Comparison of ENCODE assay signal across 13 mouse cellular contexts in the genomic region with DNA sequence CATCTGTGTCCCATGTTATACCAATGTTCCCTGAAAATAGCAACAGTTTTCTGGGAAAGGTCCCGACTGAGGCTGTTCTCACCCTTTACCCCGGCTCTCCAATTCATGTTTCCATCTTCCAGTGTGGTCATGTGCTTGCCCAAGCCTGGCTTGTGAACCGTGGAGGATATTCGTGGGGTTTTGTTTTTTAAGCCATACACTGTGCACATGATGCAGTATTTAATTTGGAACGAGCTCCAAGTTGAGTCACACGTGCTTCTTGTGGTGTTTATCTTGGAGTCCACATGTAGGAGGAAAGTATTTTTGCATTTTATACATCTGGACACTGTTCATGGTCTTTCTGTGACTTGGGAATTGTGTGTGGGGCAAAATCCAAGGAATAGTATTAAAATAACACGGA. TPM values are rescaled to one million over a fixed set of nuclear protein-coding genes. Genes with fewer than 3 reads are reported as not detected.
A peak's percentile ranks its signal among the peaks of the same experiment; 100 is the strongest.
DNase-seq lines count a peak whose midpoint lies in the region; ATAC-seq and TF ChIP-seq lines count a peak whose summit lies in the region.
"Had no signal": no experiment of that assay in that cellular context is flagged by ENCODE, and none has a peak within 500 bp of the region (broad histone marks: within the 10 kb centered on the region; RNA-seq: fewer than 3 reads in every experiment).

No protein-coding gene starts in this region.

- H3K4me2 ChIP-seq in heart, embryonic 14.5 days (ENCODE audit: low read length): no peak overlapping the region
- H3K4me2 ChIP-seq in kidney, embryonic 15.5 days: no peak overlapping the region

- H3K9me3 ChIP-seq in heart, embryonic 14.5 days (ENCODE audit: control insufficient read depth, low read length): 0 out of 2 replicates have a peak, but pooled peaks cover 3% of the 10 kb centered on the region
- no peaks in the 10 kb centered on the region for H3K9me3 ChIP-seq in kidney, embryonic 15.5 days (replicated peaks)
- H3K9me3 ChIP-seq in hindbrain, embryonic 10.5 days: no peaks in the 10 kb centered on the region
- H3K9me3 ChIP-seq: forebrain, embryonic 10.5 days; megakaryocyte, embryonic 14.5 days had no signal

- TF ChIP-seq POLR2A in embryonic fibroblast, embryonic 13.5 days (IDR thresholded peaks at IDR 0.05; ENCODE audit: low read depth, low read length): no peak

- DNase-seq in heart, postnatal 25 days (ENCODE audit: low spot score): no peak
- peak; percentile 36 for DNase-seq in lung, postnatal 25 days (ENCODE audit: low spot score)
- no peak for DNase-seq in hindbrain, embryonic 10.5 days (ENCODE audit: low spot score)
- DNase-seq in ovary, postnatal 10 days (ENCODE audit: low spot score): no peak
- no peak for DNase-seq in right cerebral cortex, adult 2 months (ENCODE audit: low spot score in 2 of 2)
- DNase-seq: cerebellum, postnatal 36 days; gastrocnemius, postnatal 36 days; thymus, adult 18-20 months had no signal

- TF ChIP-seq CTCF in embryonic fibroblast, embryonic 13.5 days (IDR thresholded peaks at IDR 0.05; ENCODE audit: borderline replicate concordance, insufficient read depth, low read length): no peak

- H3K27me3 ChIP-seq in heart, embryonic 14.5 days (ENCODE audit: control insufficient read depth, insufficient read depth, low read length): no peaks in the 10 kb centered on the region
- no peaks in the 10 kb centered on the region for H3K27me3 ChIP-seq in kidney, embryonic 15.5 days
- no peaks in the 10 kb centered on the region for H3K27me3 ChIP-seq in hindbrain, embryonic 10.5 days (ENCODE audit: insufficient read depth, poor library complexity, severe bottlenecking)
- H3K27me3 ChIP-seq: megakaryocyte, embryonic 14.5 days had no signal

- intact Hi-C loops in heart, postnatal 25 days (cut with DNase I): loop anchor here (5.0 kb wide), 1 partner anchor 258 kb away; no protein-coding TSS in a partner anchor

- WGBS in heart, embryonic 14.5 days: 54% methylated on average over 7 of the region's 7 CpGs
- 39% methylated on average over 7 of the region's 7 CpGs for WGBS in kidney, embryonic 15.5 days
- WGBS in hindbrain, embryonic 10.5 days: 87% methylated on average over 7 of the region's 7 CpGs

- ATAC-seq in heart, embryonic 14.5 days (ENCODE audit: insufficient number of reproducible peaks, insufficient read depth, low FRiP score, low read depth): peak; percentile 75
- ATAC-seq in kidney, embryonic 15.5 days (replicated peaks; ENCODE audit: low FRiP score): peak; percentile 77

- peak overlapping the region; percentile 29 to 37; a peak in 3 of 4 replicates for H3K27ac ChIP-seq in heart, embryonic 14.5 days (replicated peaks in 1 of 2; ENCODE audit: control insufficient read depth in 1 of 2, insufficient read depth in 1 of 2, low read depth in 2 of 2, low read length in 2 of 2)
- H3K27ac ChIP-seq in embryonic fibroblast, embryonic 13.5 days (ENCODE audit: insufficient read depth, low read length): peak overlapping the region; percentile 69
- H3K27ac ChIP-seq in kidney, embryonic 15.5 days: peak overlapping the region; percentile 89
- H3K27ac ChIP-seq in hindbrain, embryonic 10.5 days: no peak overlapping the region
- H3K27ac ChIP-seq: forebrain, embryonic 10.5 days had no signal

- H3K4me1 ChIP-seq in heart, embryonic 14.5 days (ENCODE audit: control insufficient read depth in 2 of 2, insufficient read depth in 2 of 2, low read length in 2 of 2): peaks cover 12 to 29% of the 10 kb centered on the region in 2 experiments
- H3K4me1 ChIP-seq in embryonic fibroblast, embryonic 13.5 days (ENCODE audit: control insufficient read depth, insufficient read depth, low read length): peaks cover 25% of the 10 kb centered on the region
- H3K4me1 ChIP-seq in kidney, embryonic 15.5 days: peaks cover 47% of the 10 kb centered on the region
- H3K4me1 ChIP-seq in hindbrain, embryonic 10.5 days (replicated peaks): peaks cover 19% of the 10 kb centered on the region

- H3K9ac ChIP-seq in heart, embryonic 14.5 days (ENCODE audit: low read length): no peak overlapping the region
- H3K9ac ChIP-seq in kidney, embryonic 15.5 days: no peak overlapping the region

- no peak overlapping the region for H3K4me3 ChIP-seq in heart, embryonic 14.5 days (ENCODE audit: control insufficient read depth in 1 of 2, insufficient read depth in 1 of 2, low read depth in 1 of 2, low read length in 2 of 2)
- no peak overlapping the region for H3K4me3 ChIP-seq in embryonic fibroblast, embryonic 13.5 days (ENCODE audit: insufficient read depth, low read length)
- H3K4me3 ChIP-seq in kidney, embryonic 15.5 days (replicated peaks): no peak overlapping the region
- H3K4me3 ChIP-seq in hindbrain, embryonic 10.5 days: no peak overlapping the region
- H3K4me3 ChIP-seq: forebrain, embryonic 10.5 days; megakaryocyte, embryonic 14.5 days had no signal

- H3K36me3 ChIP-seq in heart, embryonic 14.5 days (ENCODE audit: control insufficient read depth, insufficient read depth, low read length): no peaks in the 10 kb centered on the region
- no peaks in the 10 kb centered on the region for H3K36me3 ChIP-seq in kidney, embryonic 15.5 days
- H3K36me3 ChIP-seq in hindbrain, embryonic 10.5 days: no peaks in the 10 kb centered on the region
- H3K36me3 ChIP-seq: forebrain, embryonic 10.5 days had no signal

RNA-seq across cellular contexts. Expression of a gene that starts 57.5 kb away (rescaled TPM):
- 4.2 and 4.4 TPM in 2 replicates for polyA plus RNA-seq in heart, embryonic 14.5 days (2014; fragmentation: Nextera tagmentation; extraction: Ambion mirVana)
- total RNA-seq in heart, postnatal 25 days (2021): under 1 TPM; 0.68 to 0.84 TPM
- 2.7 and 4.0 TPM in 2 replicates for polyA plus RNA-seq in embryonic fibroblast, embryonic 13.5 days (2011; ENCODE audit: insufficient read length, low read depth, missing spikeins)
- 7.8 and 8.2 TPM in 2 replicates for polyA plus RNA-seq in kidney, embryonic 15.5 days (2015; fragmentation: Nextera tagmentation; extraction: Ambion mirVana)
- polyA plus RNA-seq in hindbrain, embryonic 10.5 days (2016; fragmentation: Nextera tagmentation; extraction: Ambion mirVana): 6.6 and 7.9 TPM in 2 replicates

RNA-seq across cellular contexts. Expression of a gene that starts 58.5 kb away (rescaled TPM):
- polyA plus RNA-seq in heart, embryonic 14.5 days (2014; fragmentation: Nextera tagmentation; extraction: Ambion mirVana): 11.1 and 11.2 TPM in 2 replicates
- total RNA-seq in heart, postnatal 25 days (2021): 10 to 100 TPM; 15.8 to 16.7 TPM
- 14.6 and 15.6 TPM in 2 replicates for polyA plus RNA-seq in embryonic fibroblast, embryonic 13.5 days (2011; ENCODE audit: insufficient read length, low read depth, missing spikeins)
- polyA plus RNA-seq in kidney, embryonic 15.5 days (2015; fragmentation: Nextera tagmentation; extraction: Ambion mirVana): 14.4 and 15.4 TPM in 2 replicates
- 11.8 and 15.9 TPM in 2 replicates for polyA plus RNA-seq in hindbrain, embryonic 10.5 days (2016; fragmentation: Nextera tagmentation; extraction: Ambion mirVana)
